Mouse (Mus musculus) ovary, postnatal 14 days (tissue): ENCODE results near the gene Magix.
"Not testable (repeated sequence)": the region's sequence is repeated elsewhere in the genome, so short reads cannot be mapped to it uniquely, and the experiment has no call there.

ENCODE experiments used
- DNase-seq: peaks from one replicate; pipeline ENCODE4 v3.0.0; 2022; ENCODE audit warnings: low spot score

Gene Magix

GRCm38 (mm10) chrX:7680864-7681263, at the start of gene Magix:
Magix (minus strand) TSS chrX:7681251.
- no peak for DNase-seq

DNA sequence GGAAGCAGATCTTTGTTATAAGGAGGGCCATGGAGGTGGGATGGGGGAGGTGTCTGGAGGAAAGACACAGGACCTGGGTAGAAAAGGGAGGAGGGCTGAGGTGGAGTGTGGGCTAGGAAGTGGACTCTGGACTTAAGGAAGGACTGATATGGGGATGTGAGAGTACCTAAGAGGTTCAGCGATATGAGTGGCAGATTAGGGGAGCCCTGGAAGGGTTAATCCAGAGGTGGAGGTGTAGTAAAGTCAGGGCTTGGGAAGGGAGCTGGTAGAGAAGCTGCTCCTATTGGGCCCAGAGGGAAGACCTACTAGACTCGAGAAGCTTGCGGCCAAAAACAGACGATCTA, 47.8 kb upstream of the Magix start:
- DNase-seq = no peak

DNA sequence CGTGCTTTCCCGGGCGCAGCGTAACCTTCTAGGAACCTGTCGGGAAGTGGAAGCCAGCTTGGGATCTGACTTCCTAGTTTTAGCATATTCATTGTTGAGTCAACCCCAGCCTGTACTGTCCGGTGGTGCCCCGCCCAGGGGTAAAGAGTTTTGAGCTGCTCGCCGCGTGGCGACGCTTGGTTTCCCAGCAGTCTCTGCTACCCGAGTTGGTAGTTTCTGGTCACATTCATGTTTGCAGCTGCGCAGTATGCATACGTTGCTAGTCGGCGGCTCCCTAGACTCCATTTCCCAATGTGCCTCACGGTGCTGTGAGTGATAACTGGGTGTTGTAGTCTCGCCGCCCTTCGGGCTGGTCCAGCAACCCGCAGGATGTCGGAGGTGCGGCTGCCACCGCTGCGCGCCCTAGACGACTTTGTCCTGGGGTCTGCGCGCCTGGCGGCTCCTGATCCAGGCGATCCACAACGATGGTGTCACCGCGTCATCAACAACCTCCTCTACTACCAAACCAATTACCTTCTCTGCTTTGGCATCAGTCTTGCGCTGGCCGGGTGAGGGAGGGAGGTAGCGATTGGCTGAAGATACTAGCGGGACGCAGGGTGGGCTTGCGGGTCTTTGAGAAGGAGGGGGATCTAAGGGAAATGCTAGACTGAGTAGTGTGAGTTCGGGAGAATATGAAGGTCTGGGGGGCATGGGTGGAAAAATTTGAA, 47.3 kb upstream of the Magix start, which contains the start of gene Praf2:
Praf2 (plus strand) TSS at position 225 of the 707 bp plus-strand sequence.
- peak; percentile 53 for DNase-seq

DNA sequence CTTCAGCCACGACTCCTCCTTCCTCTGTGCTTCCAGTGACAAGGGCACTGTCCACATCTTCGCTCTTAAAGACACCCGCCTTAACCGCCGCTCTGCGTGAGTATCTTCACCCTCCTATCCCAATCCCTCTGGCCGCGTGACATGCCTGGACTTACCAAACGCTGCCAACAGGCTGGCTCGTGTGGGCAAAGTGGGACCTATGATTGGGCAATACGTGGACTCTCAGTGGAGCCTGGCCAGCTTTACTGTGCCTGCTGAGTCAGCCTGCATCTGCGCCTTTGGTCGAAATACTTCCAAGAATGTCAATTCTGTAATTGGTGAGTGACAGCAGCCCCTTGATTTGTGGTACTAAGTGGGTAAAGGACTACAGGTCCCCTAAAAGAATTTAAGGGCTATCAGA, 46.1 kb upstream of the Magix start:
- DNase-seq = no peak

DNA sequence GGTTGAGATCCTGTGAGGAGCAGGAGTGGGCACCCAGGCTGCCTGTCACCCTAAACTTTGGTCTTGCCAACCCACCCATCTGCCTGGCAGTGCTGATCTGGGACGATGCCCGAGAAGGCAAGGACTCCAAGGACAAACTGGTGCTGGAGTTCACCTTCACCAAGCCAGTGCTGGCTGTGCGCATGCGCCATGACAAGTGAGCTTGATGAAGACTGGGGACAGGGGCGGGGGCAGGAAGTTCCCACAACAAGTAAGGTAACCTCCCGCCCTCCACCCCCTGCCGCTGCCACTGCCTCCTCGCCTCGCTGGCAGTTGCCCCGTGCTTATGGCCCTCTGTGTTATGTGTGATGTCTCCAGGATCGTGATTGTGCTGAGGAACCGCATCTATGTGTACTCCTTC, 44.8 kb upstream of the Magix start:
- no peak for DNase-seq

DNA sequence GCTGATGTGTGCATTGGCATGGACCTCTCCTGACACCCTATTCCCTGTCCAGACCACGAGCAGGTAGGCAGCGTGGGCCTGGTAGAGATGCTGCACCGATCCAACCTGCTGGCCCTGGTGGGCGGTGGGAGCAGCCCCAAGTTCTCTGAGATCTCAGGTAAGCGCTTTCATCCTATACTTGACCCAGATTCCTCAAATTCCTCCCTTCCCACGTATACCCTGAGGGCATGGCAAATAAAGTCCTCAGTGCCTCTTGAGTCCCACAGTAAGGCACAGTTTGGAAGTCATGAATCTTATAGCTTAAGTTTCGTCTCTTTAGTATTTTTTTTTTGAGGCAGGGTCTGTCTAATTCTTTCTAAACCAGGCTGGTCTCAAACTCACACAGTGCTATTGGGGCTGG, 43.1 kb upstream of the Magix start:
- no peak for DNase-seq

- no peak for DNase-seq
Measured at GRCm38 (mm10) chrX:7722691-7723090, 41.6 kb upstream of the Magix start.

DNA sequence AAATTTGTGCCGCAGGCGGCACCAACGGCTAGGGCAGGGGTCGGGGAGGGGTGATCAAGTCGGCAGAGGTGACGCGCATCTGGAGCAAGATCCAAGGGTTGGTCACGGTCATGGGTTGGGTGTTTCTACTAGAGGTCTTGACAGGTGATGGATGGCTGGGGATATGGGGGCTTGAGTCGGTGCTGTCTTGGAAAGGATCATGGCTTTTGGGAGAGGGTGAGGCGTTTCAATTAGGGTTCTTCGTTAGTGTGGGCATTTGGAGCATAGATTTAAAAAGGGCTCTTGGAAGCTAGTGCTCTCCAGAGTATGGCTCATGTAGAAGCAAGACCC, 41.2 kb upstream of the Magix start:
- DNase-seq = no peak

GRCm38 (mm10) chrX:7721514-7722281, 40.6 kb upstream of the Magix start, which contains the start of gene Gm45208:
Gm45208 (plus strand) TSS chrX:7722245.
- peak; percentile 46 for DNase-seq

GRCm38 (mm10) chrX:7716058-7716457, 35.0 kb upstream of the Magix start:
- DNase-seq = not testable (repeated sequence)

GRCm38 (mm10) chrX:7714135-7714899, 33.3 kb upstream of the Magix start, which contains the start of gene Wdr45:
Wdr45 (plus strand) TSS chrX:7714333.
- DNase-seq = peak; percentile 73

DNA sequence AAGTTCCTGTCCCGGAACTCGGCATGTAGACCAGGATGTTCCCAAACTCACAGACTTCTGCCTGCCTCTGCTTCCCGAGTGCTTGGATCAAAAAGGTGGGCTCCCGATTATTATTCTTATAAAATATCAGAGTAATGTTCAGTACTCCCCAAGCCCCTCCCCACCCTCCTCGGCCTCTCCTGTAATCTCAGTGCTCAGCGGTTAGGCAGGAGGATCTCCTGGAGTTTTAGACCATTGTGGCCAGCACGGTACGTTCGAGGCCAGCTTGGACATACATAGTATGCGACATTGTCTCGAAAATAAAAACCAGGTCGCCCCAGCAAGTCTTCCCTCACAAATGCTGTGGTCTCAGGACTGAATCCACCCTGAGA, 32.7 kb upstream of the Magix start:
- DNase-seq = not testable (repeated sequence)

- peak; percentile 38 for DNase-seq
Measured at GRCm38 (mm10) chrX:7696954-7697381, 15.9 kb upstream of the Magix start, which contains the start of gene Gpkow. Gpkow (plus strand) TSS chrX:7697131.

GRCm38 (mm10) chrX:7696520-7696919, 15.5 kb upstream of the Magix start:
- no peak for DNase-seq

DNA sequence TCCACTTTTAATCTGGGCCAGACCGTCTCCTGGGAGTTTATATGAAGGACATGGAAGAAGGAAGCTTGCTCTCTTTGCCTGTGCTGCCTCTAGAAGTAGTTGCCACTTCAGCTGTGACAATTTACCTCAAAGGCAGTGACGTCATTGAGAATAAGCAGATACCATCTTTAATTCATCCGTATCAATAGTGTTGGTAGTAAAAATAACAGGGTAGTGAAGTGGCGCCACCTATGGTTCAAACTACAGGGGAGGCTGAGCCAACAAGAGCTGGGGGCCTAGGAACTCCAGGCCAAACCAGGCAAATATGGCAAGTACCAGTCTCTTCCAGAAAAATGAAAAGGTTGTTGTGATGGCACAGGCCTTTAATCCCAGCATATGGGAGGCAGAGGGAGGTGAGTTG, 11.8 kb upstream of the Magix start:
- DNase-seq = no peak

DNA sequence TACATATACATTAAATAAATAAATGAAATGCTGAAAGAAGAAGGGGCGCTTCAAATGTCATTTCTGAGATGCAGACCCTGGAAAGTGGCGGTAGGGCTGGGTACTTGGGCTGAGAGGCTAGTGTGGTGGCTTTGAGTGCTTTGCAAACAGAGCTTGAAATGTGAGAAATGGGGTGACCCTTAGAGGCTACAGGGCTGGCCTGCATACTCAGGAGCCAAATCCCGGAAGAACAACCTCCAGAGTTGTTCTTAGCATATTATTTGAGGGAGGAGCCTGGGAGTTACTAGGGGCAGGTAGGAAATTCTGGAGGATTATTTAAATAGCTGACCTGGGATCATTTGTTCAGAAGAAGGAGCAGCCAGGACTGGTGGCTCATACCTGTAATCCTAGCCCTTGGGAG, 9.4 kb upstream of the Magix start:
- DNase-seq = no peak

DNA sequence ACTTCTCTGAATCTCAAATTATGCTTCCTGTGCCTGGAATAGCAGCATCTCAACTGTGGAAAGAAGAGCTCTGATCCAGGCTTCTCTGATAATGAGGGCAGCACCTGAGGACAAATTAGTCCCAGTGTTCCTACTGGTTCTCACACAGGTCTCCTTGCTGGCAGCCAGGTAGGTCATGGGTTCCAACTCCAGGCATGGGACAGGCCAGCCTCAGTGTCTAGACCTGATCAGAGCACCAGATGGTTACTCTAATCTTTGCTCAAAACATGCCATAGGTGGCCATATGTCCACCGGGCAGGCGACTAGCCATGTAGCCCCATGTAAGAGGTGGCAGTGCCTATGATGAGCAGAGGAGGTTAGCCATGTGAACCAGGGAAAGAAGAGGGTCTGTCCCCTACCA, 7.3 kb upstream of the Magix start:
- DNase-seq = no peak

DNA sequence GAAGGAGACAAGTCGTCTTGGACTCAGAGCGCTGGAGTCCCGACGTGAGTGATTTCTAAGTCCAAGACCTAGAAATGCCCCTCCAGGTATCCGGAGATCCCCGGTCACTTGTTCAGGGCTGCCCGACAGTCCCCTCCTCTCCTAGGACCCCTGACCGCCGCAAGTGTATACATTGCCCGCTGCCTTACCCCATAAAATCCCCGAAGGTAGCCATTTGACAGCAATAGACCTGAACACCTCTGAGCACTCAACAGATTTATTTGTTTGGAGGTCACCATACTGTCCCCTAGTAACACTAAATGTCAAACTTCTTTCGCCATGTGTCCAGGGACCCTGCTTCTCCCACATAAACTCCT, 1.0 kb downstream of the Magix start:
- no peak for DNase-seq

DNA sequence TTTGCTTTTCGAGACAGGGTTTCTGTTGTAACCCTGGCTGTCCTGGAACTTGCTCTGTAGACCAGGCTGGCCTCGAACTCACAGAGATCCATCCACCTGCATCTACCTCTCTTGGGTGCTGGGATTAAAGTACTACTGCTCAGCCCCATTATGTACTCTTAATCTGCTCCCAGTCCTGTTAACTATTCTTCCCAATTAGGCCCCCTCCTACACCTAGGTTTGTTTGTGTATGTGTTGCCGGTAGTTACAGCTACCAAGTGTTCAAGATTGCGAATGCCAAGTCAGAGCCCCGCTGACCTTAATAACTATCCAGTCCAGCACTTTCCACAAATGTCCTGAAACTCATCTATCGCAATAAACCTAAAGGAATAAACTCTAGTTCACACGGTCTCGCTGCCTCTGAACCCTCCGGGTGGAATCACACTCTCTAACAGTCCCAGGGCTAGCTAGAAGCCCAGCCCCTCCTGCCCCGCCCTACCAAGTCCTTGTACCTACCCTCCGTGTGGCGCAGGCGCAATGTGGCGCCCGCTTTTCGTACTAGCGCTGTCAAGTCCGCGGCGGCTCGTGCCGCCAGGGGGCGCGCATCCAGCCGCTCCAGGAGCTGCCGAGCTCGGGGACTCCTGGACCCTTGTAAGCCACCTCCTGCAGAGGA, 1.5 kb downstream of the Magix start:
- DNase-seq = peak; percentile 83

GRCm38 (mm10) chrX:7678986-7679385, 2.1 kb downstream of the Magix start:
- DNase-seq = no peak

GRCm38 (mm10) chrX:7675001-7675380, 6.1 kb downstream of the Magix start:
- DNase-seq = no peak

DNA sequence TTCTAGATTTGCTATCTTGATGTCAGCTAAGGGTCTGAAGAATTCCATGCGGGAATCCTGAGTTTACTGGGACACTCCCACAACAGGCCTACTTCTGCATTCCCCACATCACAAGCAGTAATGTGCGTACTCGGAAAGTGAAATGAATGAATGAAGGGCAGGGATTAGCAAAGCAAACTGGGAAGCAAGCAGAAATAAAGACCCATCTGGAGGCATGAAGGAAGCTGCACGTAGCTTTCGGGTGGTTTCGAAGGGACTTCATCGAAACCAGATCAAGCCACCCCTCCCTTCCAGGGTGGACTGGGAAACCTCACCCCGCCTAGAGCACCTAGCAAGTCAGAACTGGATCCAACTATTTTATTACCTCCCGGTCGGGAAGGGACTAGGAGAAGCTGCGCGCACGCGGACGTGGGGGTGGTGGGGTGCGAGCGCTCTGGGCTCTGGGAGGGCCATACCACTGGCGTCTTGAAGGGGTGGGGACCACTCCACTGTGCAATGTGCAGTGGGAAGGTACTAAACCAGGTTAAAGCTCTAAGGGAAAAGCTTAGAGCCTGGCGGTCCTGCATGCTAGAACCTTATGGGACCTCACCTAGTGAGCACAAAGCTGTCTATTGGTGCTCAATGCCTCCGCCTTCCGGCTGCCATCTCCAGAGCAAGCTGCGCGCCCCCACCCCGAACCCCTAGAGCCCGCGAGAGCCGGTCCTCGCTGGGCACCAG, 6.6 kb downstream of the Magix start:
- DNase-seq = no peak
